Comparison of ENCODE assay signal across 7 mouse cellular contexts in the genomic region with DNA sequence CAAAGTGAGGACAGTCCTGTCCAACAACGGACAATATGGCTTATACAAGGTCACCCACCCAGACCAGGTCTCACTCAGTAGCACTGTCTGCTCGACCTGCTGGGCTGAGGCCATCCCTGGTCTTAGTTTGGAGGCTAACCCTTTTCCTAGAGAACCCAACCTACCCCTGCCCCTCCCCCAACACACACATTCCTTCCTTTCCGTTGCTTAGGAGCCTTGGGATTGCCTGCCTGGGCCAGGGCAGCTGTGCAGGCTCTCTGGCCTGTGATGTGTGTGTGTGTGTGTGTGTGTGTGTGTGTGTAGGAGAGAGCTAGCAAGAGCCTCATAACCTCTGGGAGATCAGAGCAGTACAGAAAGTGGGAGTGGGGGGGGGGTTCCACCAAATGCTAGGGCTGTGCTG. TPM values are rescaled to one million over a fixed set of nuclear protein-coding genes. Genes with fewer than 3 reads are reported as not detected.
DNase-seq lines count a peak whose midpoint lies in the region; ATAC-seq and TF ChIP-seq lines count a peak whose summit lies in the region.

No protein-coding gene starts in this region.

- peak overlapping the region; percentile 25 for H3K4me2 ChIP-seq in hindbrain, embryonic 12.5 days (replicated peaks)
- H3K4me2 ChIP-seq in lung, postnatal 0 days (replicated peaks; ENCODE audit: low read depth, low read length), result peak overlapping the region; percentile 91

- peak overlapping the region; percentile 77 for H3K4me3 ChIP-seq in brown adipose tissue, adult 24 weeks (ENCODE audit: insufficient read depth, low read depth, low read length)
- H3K4me3 ChIP-seq in hindbrain, embryonic 12.5 days, result peak overlapping the region; percentile 6; the same call in 1 of the 2 replicates
- peak overlapping the region; percentile 69 for H3K4me3 ChIP-seq in lung, postnatal 0 days (ENCODE audit: low read depth, low read length)

- H3K27me3 ChIP-seq in hindbrain, embryonic 12.5 days, result peaks cover 30% of the 10 kb centered on the region
- H3K27me3 ChIP-seq in lung, postnatal 0 days (replicated peaks; ENCODE audit: insufficient read depth, low read length), result no peaks in the 10 kb centered on the region

- intact Hi-C loops in gastrocnemius, postnatal 14 days (cut with DNase I; ENCODE audit: low total_unique reads), result no loop called here

- DNase-seq in Muller cell, postnatal 12 days (ENCODE audit: inconsistent ontology term), result peak; percentile 16
- peak; percentile 53 for DNase-seq in lung, postnatal 0 days (ENCODE audit: low spot score)
- peak; percentile 58 for DNase-seq in testis, postnatal 10 days (ENCODE audit: low spot score)
- no peak for DNase-seq in gastrocnemius, postnatal 14 days
- no peak for DNase-seq in thymus, postnatal 14 days

- peak; percentile 69 for ATAC-seq in hindbrain, embryonic 12.5 days (ENCODE audit: low FRiP score)
- ATAC-seq in lung, postnatal 0 days, result no peak

- H3K36me3 ChIP-seq in hindbrain, embryonic 12.5 days, result no peaks in the 10 kb centered on the region
- H3K36me3 ChIP-seq in lung, postnatal 0 days (ENCODE audit: insufficient read depth, low read length), result no peaks in the 10 kb centered on the region

- TF ChIP-seq EP300 in lung, postnatal 0 days (IDR thresholded peaks at IDR 0.05), result no peak

- H3K4me1 ChIP-seq in brown adipose tissue, adult 24 weeks (ENCODE audit: control insufficient read depth, insufficient read depth, insufficient read length, low read length), result peaks cover 19% of the 10 kb centered on the region
- H3K4me1 ChIP-seq in hindbrain, embryonic 12.5 days, result peaks cover 35% of the 10 kb centered on the region
- H3K4me1 ChIP-seq in lung, postnatal 0 days (ENCODE audit: insufficient read depth, low read depth, low read length), result peaks cover 8% of the 10 kb centered on the region; the same call in 1 of the 2 replicates

- no peak for TF ChIP-seq CTCF in lung, postnatal 0 days (IDR thresholded peaks at IDR 0.05)

- peak overlapping the region; percentile 93 for H3K27ac ChIP-seq in brown adipose tissue, adult 24 weeks (replicated peaks; ENCODE audit: low read depth, low read length)
- H3K27ac ChIP-seq in hindbrain, embryonic 12.5 days, result peak overlapping the region; percentile 49; the same call in 1 of the 2 replicates
- H3K27ac ChIP-seq in lung, postnatal 0 days (ENCODE audit: low read length), result peak overlapping the region; percentile 83

- no peak overlapping the region for H3K9ac ChIP-seq in hindbrain, embryonic 12.5 days
- H3K9ac ChIP-seq in lung, postnatal 0 days (replicated peaks; ENCODE audit: low read depth), result peak overlapping the region; percentile 74

- H3K9me3 ChIP-seq in hindbrain, embryonic 12.5 days (replicated peaks), result no peaks in the 10 kb centered on the region
- H3K9me3 ChIP-seq in lung, postnatal 0 days (ENCODE audit: low read length), result no peaks in the 10 kb centered on the region

- WGBS in hindbrain, embryonic 12.5 days, result 21% methylated on average over 3 of the region's 3 CpGs
- 17% methylated on average over 3 of the region's 3 CpGs for WGBS in lung, postnatal 0 days

RNA-seq across cellular contexts. Expression of a gene that starts 2.1 kb away (rescaled TPM):
- 2.0 and 4.8 TPM in 2 replicates for polyA plus RNA-seq in brown adipose tissue, adult 24 weeks (2012; ENCODE audit: insufficient read depth, insufficient read length, missing spikeins)
- polyA plus RNA-seq in hindbrain, embryonic 12.5 days (2016; fragmentation: Nextera tagmentation; extraction: Ambion mirVana), result 12.4 and 14.9 TPM in 2 replicates
- 43.9 and 44.7 TPM in 2 replicates for polyA plus RNA-seq in lung, postnatal 0 days (2015; fragmentation: Nextera tagmentation; extraction: Ambion mirVana)
- 10 to 100 TPM in 1 of 2 experiments, 1 to 10 TPM in 1; 8.7 to 12.2 TPM for total RNA-seq in gastrocnemius, postnatal 14 days (2021)

RNA-seq across cellular contexts. Expression of a gene that starts 2.2 kb away (rescaled TPM):
- polyA plus RNA-seq in brown adipose tissue, adult 24 weeks (2012; ENCODE audit: insufficient read depth, insufficient read length, missing spikeins), result 0.46 and 0.52 TPM in 2 replicates
- polyA plus RNA-seq in hindbrain, embryonic 12.5 days (2016; fragmentation: Nextera tagmentation; extraction: Ambion mirVana), result 0.87 and 0.98 TPM in 2 replicates
- polyA plus RNA-seq in lung, postnatal 0 days (2015; fragmentation: Nextera tagmentation; extraction: Ambion mirVana), result 2.5 and 3.1 TPM in 2 replicates
- total RNA-seq in gastrocnemius, postnatal 14 days (2021), result under 1 TPM; 0.33 to 0.60 TPM

RNA-seq across cellular contexts. Expression of a gene that starts 12.9 kb away (rescaled TPM):
- 11.1 and 11.6 TPM in 2 replicates for polyA plus RNA-seq in brown adipose tissue, adult 24 weeks (2012; ENCODE audit: insufficient read depth, insufficient read length, missing spikeins)
- 50.9 and 53.9 TPM in 2 replicates for polyA plus RNA-seq in hindbrain, embryonic 12.5 days (2016; fragmentation: Nextera tagmentation; extraction: Ambion mirVana)
- polyA plus RNA-seq in lung, postnatal 0 days (2015; fragmentation: Nextera tagmentation; extraction: Ambion mirVana), result 43.2 and 46.4 TPM in 2 replicates
- 10 to 100 TPM; 11.8 to 13.3 TPM for total RNA-seq in gastrocnemius, postnatal 14 days (2021)

RNA-seq across cellular contexts. Expression of a gene that starts 29.0 kb away (rescaled TPM):
- polyA plus RNA-seq in brown adipose tissue, adult 24 weeks (2012; ENCODE audit: insufficient read depth, insufficient read length, missing spikeins), result 43.4 and 50.7 TPM in 2 replicates
- polyA plus RNA-seq in hindbrain, embryonic 12.5 days (2016; fragmentation: Nextera tagmentation; extraction: Ambion mirVana), result 101 and 103 TPM in 2 replicates
- polyA plus RNA-seq in lung, postnatal 0 days (2015; fragmentation: Nextera tagmentation; extraction: Ambion mirVana), result 60.1 and 67.2 TPM in 2 replicates
- 10 to 100 TPM; 23.8 to 32.7 TPM for total RNA-seq in gastrocnemius, postnatal 14 days (2021)

RNA-seq across cellular contexts. Expression of a gene that starts 40.1 kb away (rescaled TPM):
- 76.0 and 82.6 TPM in 2 replicates for polyA plus RNA-seq in brown adipose tissue, adult 24 weeks (2012; ENCODE audit: insufficient read depth, insufficient read length, missing spikeins)
- 105 and 109 TPM in 2 replicates for polyA plus RNA-seq in hindbrain, embryonic 12.5 days (2016; fragmentation: Nextera tagmentation; extraction: Ambion mirVana)
- 90.6 and 95.9 TPM in 2 replicates for polyA plus RNA-seq in lung, postnatal 0 days (2015; fragmentation: Nextera tagmentation; extraction: Ambion mirVana)
- 10 to 100 TPM; 28.9 to 29.6 TPM for total RNA-seq in gastrocnemius, postnatal 14 days (2021)

Comparison
In these comparisons a context has a peak if more than half of its experiments do, and no peak if none do; other contexts are left out.
1. DNase-seq: peak in Muller cell, postnatal 12 days (single experiment), lung, postnatal 0 days (single experiment) and testis, postnatal 10 days (single experiment); none in gastrocnemius, postnatal 14 days (single experiment) and thymus, postnatal 14 days (single experiment).
2. H3K4me3 ChIP-seq: peak in every context shown above with its lines; median percentile 77 in brown adipose tissue, adult 24 weeks; 69 in lung, postnatal 0 days; 6 in hindbrain, embryonic 12.5 days.
3. Peak in every context shown above with its lines, with median percentiles within 50 percentile points of each other: H3K27ac ChIP-seq.